Mouse (Mus musculus) adrenal gland, postnatal 14 days (tissue): ENCODE measurements around the gene Fam53b. TPM values are rescaled to one million over a fixed set of nuclear protein-coding genes. Genes with fewer than 3 reads are reported as not detected.

Source experiments
- DNase-seq: peaks from one replicate; pipeline ENCODE4 v3.0.0; 2021; ENCODE audit warnings: mixed read lengths
- long read RNA-seq, 2 experiments: library from polyadenylated mRNA; stranded (forward); transcript quantifications; one replicate each; pipeline ENCODE4 v2.0.0; 2021
- total RNA-seq: library from RNA; stranded (reverse); gene quantifications from 2 replicates; pipeline ENCODE4 v1.2.3, GENCODE M21; 2021

The Fam53b gene
- total RNA-seq: 64.8 and 65.8 TPM in 2 replicates
- long read RNA-seq, experiment 1, full-length matches to known transcripts: 5 of 7 reads
- long read RNA-seq, experiment 1, partial matches to known transcripts: 0 of 7 reads
- long read RNA-seq, experiment 1, other reads (novel, unspliced or antisense): 2 of 7 reads
- long read RNA-seq, experiment 2, partial matches to known transcripts: 0 of 7 reads
- long read RNA-seq, experiment 2, other reads (novel, unspliced or antisense): 3 of 7 reads

GRCm38 (mm10) chr7:132813416-132814088, at the start of gene Fam53b:
TSS of gene Fam53b (minus strand) at chr7:132813886.
- DNase-seq: peak; percentile 90

- peak; percentile 96 for DNase-seq
These were observed 45.6 kb upstream of the Fam53b start, which contains the start of gene Abraxas2 for GRCm38 (mm10) chr7:132859042-132859958. TSS of gene Abraxas2 (plus strand) at chr7:132859225.

- DNase-seq: no peak
These were observed 44.4 kb upstream of the Fam53b start for GRCm38 (mm10) chr7:132858043-132858608.

GRCm38 (mm10) chr7:132856083-132856482, 42.4 kb upstream of the Fam53b start:
- no peak for DNase-seq

GRCm38 (mm10) chr7:132853946-132854345, 40.3 kb upstream of the Fam53b start:
- no peak for DNase-seq

GRCm38 (mm10) chr7:132853361-132853760, 39.7 kb upstream of the Fam53b start:
- no peak for DNase-seq

GRCm38 (mm10) chr7:132852173-132852844, 38.6 kb upstream of the Fam53b start, which contains the start of gene Eef1akmt2:
TSS of gene Eef1akmt2 (minus strand) at chr7:132852673.
- peak; percentile 91 for DNase-seq

- no peak for DNase-seq
These were observed 29.5 kb upstream of the Fam53b start for GRCm38 (mm10) chr7:132843152-132843551.

GRCm38 (mm10) chr7:132842455-132842854, 28.8 kb upstream of the Fam53b start:
- no peak for DNase-seq

- no peak for DNase-seq
These were observed 27.6 kb upstream of the Fam53b start for GRCm38 (mm10) chr7:132841287-132841686.

- DNase-seq: no peak
These were observed 17.3 kb upstream of the Fam53b start for GRCm38 (mm10) chr7:132830955-132831354.

GRCm38 (mm10) chr7:132824346-132825022, 10.8 kb upstream of the Fam53b start:
- DNase-seq: no peak

- no peak for DNase-seq
These were observed 10.1 kb upstream of the Fam53b start for GRCm38 (mm10) chr7:132823832-132824231.

GRCm38 (mm10) chr7:132820692-132821091, 7.0 kb upstream of the Fam53b start:
- DNase-seq: no peak

- no peak for DNase-seq
These were observed 3.4 kb upstream of the Fam53b start for GRCm38 (mm10) chr7:132817056-132817455.

- no peak for DNase-seq
These were observed 2.8 kb upstream of the Fam53b start for GRCm38 (mm10) chr7:132816528-132816927.

- DNase-seq: no peak
These were observed 1.4 kb upstream of the Fam53b start for GRCm38 (mm10) chr7:132815081-132815480.

- DNase-seq: peak; percentile 13
These were observed 384 bp upstream of the Fam53b start for GRCm38 (mm10) chr7:132814089-132814450.

GRCm38 (mm10) chr7:132812619-132813415, 869 bp downstream of the Fam53b start:
- peak; percentile 82 for DNase-seq
